Mouse (Mus musculus): Measurements from ENCODE around the gene Mpp2. TPM values are rescaled to one million over a fixed set of nuclear protein-coding genes. Genes with fewer than 3 reads are reported as not detected.

Gene Mpp2
- total RNA-seq (2021): 100 to 1,000 TPM; 153 to 174 TPM

GRCm38 (mm10) chr11:102087931-102088898 is at the start of gene Mpp2:
Gene Mpp2, minus strand, starts transcription at chr11:102088515.
- peak; percentile 79 to 90 for DNase-seq (ENCODE audit: low spot score in 2 of 2)
- intact Hi-C loops (cut with DNase I): loop anchor here (1.0 to 2.0 kb wide), 2 partner anchors 61 to 104 kb away; partner anchors contain the start of gene Cfap97d1

- intact Hi-C loops (cut with DNase I): loop anchor here (1.0 to 5.0 kb wide), 3 partner anchors 36 to 151 kb away; partner anchors contain the start of gene Dusp3
- no peak for DNase-seq (ENCODE audit: low spot score in 2 of 2)
These were observed 49.5 kb upstream of the Mpp2 start for GRCm38 (mm10) chr11:102137625-102138446.

GRCm38 (mm10) chr11:102134516-102134915 is 46.2 kb upstream of the Mpp2 start:
- no peak for DNase-seq (ENCODE audit: low spot score in 2 of 2)
- intact Hi-C loops (cut with DNase I): loop anchor here (5.0 kb wide), 1 partner anchor 217 kb away; no protein-coding TSS in a partner anchor

- intact Hi-C loops (cut with DNase I): no loop called here
These were observed 29.1 kb upstream of the Mpp2 start for GRCm38 (mm10) chr11:102117386-102117785.

DNA sequence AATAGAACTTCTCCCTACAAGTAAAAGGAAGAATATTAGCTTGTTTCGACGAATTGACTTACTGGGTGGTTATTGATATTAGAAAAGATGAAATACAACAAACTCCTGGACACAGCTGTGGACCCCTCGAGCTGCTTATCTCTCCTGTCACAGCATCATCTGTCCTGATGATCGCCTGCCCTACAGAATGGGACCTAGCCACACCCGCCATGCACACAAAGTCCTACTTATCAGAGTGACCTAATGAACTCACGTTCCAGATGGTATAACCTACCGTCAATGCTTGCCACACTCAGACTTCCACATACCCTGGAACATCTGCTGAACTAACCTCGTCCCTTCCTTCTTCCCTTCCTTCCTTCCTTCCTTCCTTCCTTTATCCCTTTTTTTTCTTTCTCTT is 27.9 kb upstream of the Mpp2 start:
- DNase-seq (ENCODE audit: low spot score in 2 of 2): no peak
- intact Hi-C loops (cut with DNase I): no loop called here

More at GRCm38 (mm10) chr11:102117386-102117785, 29.1 kb upstream of the Mpp2 start:
- DNase-seq (ENCODE audit: low spot score in 2 of 2): no peak

DNA sequence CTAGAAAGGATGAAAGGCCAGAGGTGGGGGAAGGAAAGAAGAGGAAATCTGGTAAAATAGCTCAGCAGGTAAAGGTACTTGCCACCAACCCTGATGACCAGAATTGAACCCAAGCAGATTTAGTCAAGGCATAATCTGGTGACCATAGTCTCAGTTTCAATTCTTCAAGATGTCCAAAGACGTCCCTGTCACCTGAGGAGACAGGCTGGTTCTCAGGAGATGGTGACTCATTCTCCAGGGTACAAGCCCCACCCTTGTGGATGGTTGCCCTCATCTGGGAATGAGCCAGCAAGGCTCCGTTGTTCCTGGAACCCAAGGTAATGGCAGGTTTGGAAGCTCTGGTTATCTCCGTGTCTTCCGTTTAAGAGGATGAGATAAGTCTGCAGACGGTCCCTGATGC is 23.3 kb upstream of the Mpp2 start:
- DNase-seq (ENCODE audit: low spot score in 2 of 2): no peak
- intact Hi-C loops (cut with DNase I): no loop called here

DNA sequence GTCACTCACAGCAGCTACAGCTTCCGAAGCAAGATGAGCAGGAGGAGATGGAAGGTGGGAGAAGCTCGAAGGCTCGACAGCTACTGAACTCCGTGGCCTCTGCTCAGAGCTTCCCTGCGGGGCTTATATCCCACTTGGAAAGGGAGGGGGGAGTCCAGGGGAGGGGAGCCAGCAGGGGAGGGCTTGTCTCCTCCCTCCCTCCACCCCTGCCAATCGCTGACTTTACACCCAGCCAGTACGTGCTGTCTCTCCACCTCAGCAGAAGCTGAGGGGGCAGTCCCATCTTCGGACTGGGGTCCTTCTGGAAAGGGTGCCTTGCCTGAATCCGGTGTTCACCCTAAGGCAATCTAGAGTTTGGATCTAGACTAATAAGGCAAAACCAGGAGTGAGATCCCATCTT is 19.4 kb upstream of the Mpp2 start, which contains the start of gene Pyy:
Pyy (minus strand) TSS at position 101 of the 400 bp plus-strand sequence.
- intact Hi-C loops (cut with DNase I): no loop called here
- DNase-seq (ENCODE audit: low spot score in 2 of 2): no peak

DNA sequence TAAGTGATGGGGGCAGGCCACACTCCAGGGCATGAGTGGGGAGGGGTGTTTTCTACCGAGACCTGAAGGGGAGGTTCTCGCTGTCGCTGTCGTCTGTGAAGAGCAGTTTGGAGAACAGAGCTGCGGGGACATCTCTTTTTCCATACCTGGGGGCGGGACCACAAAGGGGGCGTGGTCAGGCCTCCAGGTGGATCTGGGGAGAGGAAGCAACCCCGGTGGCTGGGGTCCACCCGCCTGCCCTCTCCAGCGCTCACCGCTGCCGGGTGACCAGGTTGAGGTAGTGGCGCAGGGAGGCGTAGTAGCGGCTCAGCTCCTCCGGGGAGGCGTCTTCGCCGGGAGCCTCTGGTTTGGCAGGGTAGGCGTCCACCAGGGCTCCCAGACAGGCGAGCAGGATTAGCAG is 18.6 kb upstream of the Mpp2 start:
- DNase-seq (ENCODE audit: low spot score in 2 of 2): no peak
- intact Hi-C loops (cut with DNase I): no loop called here

GRCm38 (mm10) chr11:102102485-102103258 is 14.4 kb upstream of the Mpp2 start:
- DNase-seq (ENCODE audit: low spot score in 2 of 2): peak; percentile 51 to 65
- intact Hi-C loops (cut with DNase I): loop anchor here (1.0 kb wide), 1 partner anchor 36 kb away; no protein-coding TSS in a partner anchor

- DNase-seq (ENCODE audit: low spot score in 2 of 2): no peak
- intact Hi-C loops (cut with DNase I): no loop called here
These were observed 12.9 kb upstream of the Mpp2 start, which contains the start of gene Ppy for GRCm38 (mm10) chr11:102101219-102101618. Gene Ppy, minus strand, starts transcription at chr11:102101319.

- DNase-seq (ENCODE audit: low spot score in 2 of 2): peak; percentile 65 to 70
- intact Hi-C loops (cut with DNase I): no loop called here
These were observed 8.6 kb upstream of the Mpp2 start for GRCm38 (mm10) chr11:102096887-102097391.

- intact Hi-C loops (cut with DNase I): no loop called here
- DNase-seq (ENCODE audit: low spot score in 2 of 2): no peak
These were observed 8.1 kb upstream of the Mpp2 start for GRCm38 (mm10) chr11:102096446-102096845.

DNA sequence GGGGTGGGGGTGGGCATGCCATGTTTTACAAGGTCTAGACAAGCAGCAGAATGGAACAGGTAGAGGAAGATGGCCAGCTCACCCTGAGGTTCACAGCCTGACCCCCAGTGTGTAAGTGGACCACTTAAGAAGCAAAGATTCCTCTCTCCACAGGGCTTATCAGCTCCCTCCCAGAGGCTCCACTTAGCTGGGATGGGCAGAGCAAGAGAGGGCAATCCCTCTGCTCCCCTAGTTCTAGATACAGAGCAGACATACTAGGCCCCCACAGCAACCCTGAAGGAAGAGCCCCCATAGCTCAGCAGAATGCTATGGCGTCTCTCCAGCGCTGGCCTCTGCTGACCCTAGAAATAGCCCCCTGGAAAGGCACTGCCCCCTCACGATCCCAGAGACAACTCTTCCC is 7.4 kb upstream of the Mpp2 start:
- intact Hi-C loops (cut with DNase I): no loop called here
- DNase-seq (ENCODE audit: low spot score in 2 of 2): no peak

GRCm38 (mm10) chr11:102089088-102089808 is 933 bp upstream of the Mpp2 start:
- peak; percentile 72 to 82 for DNase-seq (ENCODE audit: low spot score in 2 of 2)
- intact Hi-C loops (cut with DNase I): loop anchor here (1.0 to 2.0 kb wide), 2 partner anchors 28 to 62 kb away; no protein-coding TSS in a partner anchor

DNA sequence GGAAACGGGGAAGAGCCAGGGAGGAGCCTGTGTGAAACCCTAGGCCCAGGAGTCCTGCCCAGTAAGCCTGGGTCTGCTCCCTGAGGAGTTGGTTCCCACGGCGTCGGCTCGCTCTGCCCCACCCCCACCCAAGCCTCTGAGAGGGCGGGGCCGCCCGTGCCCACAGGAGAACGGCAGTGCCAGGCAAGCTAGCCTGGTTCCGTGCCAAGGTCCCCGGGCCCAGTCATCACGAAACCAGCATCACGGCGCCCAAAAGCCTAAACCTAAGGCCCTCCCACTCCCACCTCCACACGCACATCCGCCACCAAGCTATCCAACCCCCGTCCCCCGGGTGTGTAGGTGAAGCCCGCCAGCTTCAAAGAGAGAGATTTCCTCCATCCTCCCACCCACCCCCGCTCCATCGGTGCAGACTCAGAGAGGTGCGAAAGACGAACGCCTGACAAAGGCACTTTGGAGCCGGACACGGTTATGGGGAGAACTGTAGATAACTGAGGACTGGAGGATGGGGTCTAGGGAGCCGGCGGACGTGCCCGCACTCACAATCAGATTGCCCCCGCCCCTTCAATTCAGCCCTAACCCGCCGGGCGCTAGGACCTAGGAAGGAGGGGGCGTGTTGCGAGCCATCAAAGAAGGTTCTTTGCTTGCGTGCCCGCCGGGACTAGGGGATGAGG is 1.1 kb downstream of the Mpp2 start:
- DNase-seq (ENCODE audit: low spot score in 2 of 2): peak; percentile 85 to 88
- intact Hi-C loops (cut with DNase I): no loop called here

DNA sequence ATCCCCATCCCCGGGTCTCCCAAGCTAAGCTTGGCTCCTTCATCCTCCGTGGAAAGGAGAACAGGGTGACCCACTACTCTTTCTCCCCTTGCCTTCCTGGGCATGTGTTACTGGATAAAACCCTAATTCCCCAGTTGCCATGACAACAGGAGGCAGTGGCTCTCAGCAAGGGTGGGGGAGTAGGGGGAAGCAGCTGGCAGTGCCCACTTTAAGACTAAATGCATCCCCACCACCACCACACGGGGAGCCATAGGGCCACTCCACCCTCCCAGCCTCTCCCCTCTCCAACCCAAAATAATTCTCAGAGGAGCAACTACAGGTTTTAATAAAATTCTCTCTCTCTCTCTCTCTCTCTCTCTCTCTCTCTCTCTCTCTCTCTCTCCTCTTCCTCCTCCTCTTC is 2.0 kb downstream of the Mpp2 start:
- intact Hi-C loops (cut with DNase I): no loop called here
- peak; percentile 76 to 92 for DNase-seq (ENCODE audit: low spot score in 2 of 2)

GRCm38 (mm10) chr11:102084159-102084558 is 4.2 kb downstream of the Mpp2 start:
- DNase-seq (ENCODE audit: low spot score in 2 of 2): no peak
- intact Hi-C loops (cut with DNase I): no loop called here

GRCm38 (mm10) chr11:102083193-102083592 is 5.1 kb downstream of the Mpp2 start:
- intact Hi-C loops (cut with DNase I): no loop called here
- peak; percentile 50 to 52 for DNase-seq (ENCODE audit: low spot score in 2 of 2)

Measured in left cerebral cortex, postnatal 25 days (tissue).